Mouse (Mus musculus): ENCODE measurements at regions not wholly inside any gene's neighbourhood (a gene's known extent, or its start where the extent isn't known, plus 50 kb on each side); places are given as distances from the start of the nearest gene placed in this dataset.
"Not testable (repeated sequence)": the region's sequence is repeated elsewhere in the genome, so short reads cannot be mapped to it uniquely, and the experiment has no call there.

- DNase-seq (ENCODE audit: low spot score in 2 of 2): no peak
Measured at GRCm38 (mm10) chr10:126386430-126386829, 420.5 kb downstream of the Lrig3 start.

GRCm38 (mm10) chr10:126385644-126386043, 419.7 kb downstream of the Lrig3 start:
- no peak for DNase-seq (ENCODE audit: low spot score in 2 of 2)

- DNase-seq (ENCODE audit: low spot score in 2 of 2): no peak
Measured at GRCm38 (mm10) chr10:126380381-126380780, 414.4 kb downstream of the Lrig3 start.

- DNase-seq (ENCODE audit: low spot score in 2 of 2): no peak
Measured at GRCm38 (mm10) chr10:126379239-126379638, 413.3 kb downstream of the Lrig3 start.

- DNase-seq (ENCODE audit: low spot score in 2 of 2): no peak
Measured at GRCm38 (mm10) chr10:126373906-126374305, 407.9 kb downstream of the Lrig3 start.

GRCm38 (mm10) chr10:126371881-126372280, 405.9 kb downstream of the Lrig3 start:
- no peak for DNase-seq (ENCODE audit: low spot score in 2 of 2)

GRCm38 (mm10) chr10:126349076-126349475, 383.1 kb downstream of the Lrig3 start:
- no peak for DNase-seq (ENCODE audit: low spot score in 2 of 2)

- DNase-seq (ENCODE audit: low spot score in 2 of 2): no peak
Measured at GRCm38 (mm10) chr10:126337426-126337825, 371.5 kb downstream of the Lrig3 start.

GRCm38 (mm10) chr10:126333786-126334185, 367.8 kb downstream of the Lrig3 start:
- no peak for DNase-seq (ENCODE audit: low spot score in 2 of 2)

- peak; percentile 89 to 91 for DNase-seq (ENCODE audit: low spot score in 2 of 2)
Measured at GRCm38 (mm10) chr10:126330305-126330969, 364.5 kb downstream of the Lrig3 start.

- no peak for DNase-seq (ENCODE audit: low spot score in 2 of 2)
Measured at GRCm38 (mm10) chr10:126320831-126321230, 354.9 kb downstream of the Lrig3 start.

GRCm38 (mm10) chr10:126319795-126320194, 353.8 kb downstream of the Lrig3 start:
- no peak for DNase-seq (ENCODE audit: low spot score in 2 of 2)

GRCm38 (mm10) chr10:126299962-126300361, 334.0 kb downstream of the Lrig3 start:
- DNase-seq (ENCODE audit: low spot score in 2 of 2): no peak

GRCm38 (mm10) chr10:126298211-126298610, 332.2 kb downstream of the Lrig3 start:
- DNase-seq (ENCODE audit: low spot score in 2 of 2): no peak

GRCm38 (mm10) chr10:126295853-126296252, 329.9 kb downstream of the Lrig3 start:
- no peak for DNase-seq (ENCODE audit: low spot score in 2 of 2)

- peak in 1 of 2 experiments; percentile 17 for DNase-seq (ENCODE audit: low spot score in 2 of 2)
Measured at GRCm38 (mm10) chr10:126291765-126292164, 325.8 kb downstream of the Lrig3 start.

GRCm38 (mm10) chr10:126285096-126285495, 319.1 kb downstream of the Lrig3 start:
- DNase-seq (ENCODE audit: low spot score in 2 of 2): not testable (repeated sequence)

- DNase-seq (ENCODE audit: low spot score in 2 of 2): no peak
Measured at GRCm38 (mm10) chr10:126270376-126270775, 304.4 kb downstream of the Lrig3 start.

GRCm38 (mm10) chr10:126267321-126267998, 301.5 kb downstream of the Lrig3 start:
- DNase-seq (ENCODE audit: low spot score in 2 of 2): no peak

GRCm38 (mm10) chr10:126257171-126257570, 291.2 kb downstream of the Lrig3 start:
- DNase-seq (ENCODE audit: low spot score in 2 of 2): no peak

GRCm38 (mm10) chr10:126254198-126254597, 288.2 kb downstream of the Lrig3 start:
- DNase-seq (ENCODE audit: low spot score in 2 of 2): no peak

- DNase-seq (ENCODE audit: low spot score in 2 of 2): no peak
Measured at GRCm38 (mm10) chr10:126249176-126249575, 283.2 kb downstream of the Lrig3 start.

GRCm38 (mm10) chr10:126243051-126243450, 277.1 kb downstream of the Lrig3 start:
- DNase-seq (ENCODE audit: low spot score in 2 of 2): no peak
